Mouse (Mus musculus): ENCODE data around the gene Sult6b1.

Sult6b1 gene

DNA sequence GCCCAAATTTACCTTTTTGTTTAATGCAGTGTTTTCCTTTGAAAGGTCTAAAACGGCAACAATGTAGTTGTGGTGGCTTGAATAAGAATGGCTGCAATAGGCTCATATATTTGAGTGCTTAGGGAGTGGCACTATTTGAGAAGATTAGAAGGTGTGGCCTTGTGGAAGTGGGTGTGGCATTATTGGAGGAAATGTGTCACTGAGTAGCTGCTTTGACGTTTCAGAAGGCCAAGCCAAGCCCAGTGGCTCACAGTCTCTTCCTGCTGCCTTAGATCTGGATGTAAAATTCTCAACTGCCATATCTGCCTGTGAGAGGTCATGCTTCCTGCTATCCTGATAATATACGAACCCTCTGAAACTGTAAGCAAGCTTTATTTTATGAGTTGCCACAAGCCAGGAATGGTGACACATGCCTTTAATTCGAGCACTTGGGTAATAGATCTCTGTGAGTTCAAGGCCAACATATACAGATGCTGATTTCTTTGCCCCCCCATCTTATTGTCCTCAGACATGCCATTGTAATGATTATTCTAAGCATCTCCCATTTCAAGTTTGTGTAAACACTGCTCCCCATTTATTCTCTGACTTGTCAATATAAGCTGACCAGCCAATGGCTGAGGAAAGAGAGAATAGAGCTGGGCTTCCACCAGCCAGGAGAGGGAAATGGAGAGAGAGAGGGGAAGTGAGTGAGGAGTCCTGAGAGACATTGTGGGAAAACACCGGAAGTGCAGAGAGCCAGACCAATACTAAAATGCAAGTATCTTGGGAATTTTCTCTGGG, 21.3 kb downstream of the Sult6b1 start:
- no peak for DNase-seq (ENCODE audit: low spot score in 2 of 2)

- no peak for DNase-seq (ENCODE audit: low spot score in 2 of 2)
Measured at GRCm38 (mm10) chr17:78883291-78883690, 23.5 kb downstream of the Sult6b1 start.

- DNase-seq (ENCODE audit: low spot score in 2 of 2), result peak; percentile 4 to 39
Measured at GRCm38 (mm10) chr17:78882401-78883112, 24.2 kb downstream of the Sult6b1 start, which contains the start of gene Eif2ak2. Gene Eif2ak2 (minus strand): TSS chr17:78882573.

DNA sequence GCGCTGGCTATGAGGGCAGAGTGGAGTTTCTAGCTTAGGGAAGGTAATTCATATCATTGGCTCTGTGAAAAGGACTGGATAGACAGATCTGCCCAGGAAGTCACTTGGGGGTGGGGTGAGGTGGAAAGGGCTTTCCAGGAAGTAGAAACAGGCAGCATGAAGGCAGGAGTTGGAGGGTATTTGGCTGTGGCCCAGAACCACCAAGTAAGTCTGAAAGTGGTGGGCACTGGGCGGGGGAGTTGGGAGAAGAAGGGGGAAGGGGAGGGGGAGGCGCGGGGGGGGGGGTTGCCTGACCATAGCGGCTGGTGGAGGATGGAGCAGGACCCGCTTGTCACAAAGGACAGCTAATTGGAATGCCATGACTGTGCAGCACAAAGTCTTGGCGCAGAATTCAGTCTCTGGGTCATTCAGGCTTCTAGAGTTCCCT, 24.9 kb downstream of the Sult6b1 start:
- no peak for DNase-seq (ENCODE audit: low spot score in 2 of 2)

- DNase-seq (ENCODE audit: low spot score in 2 of 2), result no peak
Measured at GRCm38 (mm10) chr17:78873886-78874285, 32.9 kb downstream of the Sult6b1 start.

- DNase-seq (ENCODE audit: low spot score in 2 of 2), result no peak
Measured at GRCm38 (mm10) chr17:78856243-78856642, 50.5 kb downstream of the Sult6b1 start.

DNA sequence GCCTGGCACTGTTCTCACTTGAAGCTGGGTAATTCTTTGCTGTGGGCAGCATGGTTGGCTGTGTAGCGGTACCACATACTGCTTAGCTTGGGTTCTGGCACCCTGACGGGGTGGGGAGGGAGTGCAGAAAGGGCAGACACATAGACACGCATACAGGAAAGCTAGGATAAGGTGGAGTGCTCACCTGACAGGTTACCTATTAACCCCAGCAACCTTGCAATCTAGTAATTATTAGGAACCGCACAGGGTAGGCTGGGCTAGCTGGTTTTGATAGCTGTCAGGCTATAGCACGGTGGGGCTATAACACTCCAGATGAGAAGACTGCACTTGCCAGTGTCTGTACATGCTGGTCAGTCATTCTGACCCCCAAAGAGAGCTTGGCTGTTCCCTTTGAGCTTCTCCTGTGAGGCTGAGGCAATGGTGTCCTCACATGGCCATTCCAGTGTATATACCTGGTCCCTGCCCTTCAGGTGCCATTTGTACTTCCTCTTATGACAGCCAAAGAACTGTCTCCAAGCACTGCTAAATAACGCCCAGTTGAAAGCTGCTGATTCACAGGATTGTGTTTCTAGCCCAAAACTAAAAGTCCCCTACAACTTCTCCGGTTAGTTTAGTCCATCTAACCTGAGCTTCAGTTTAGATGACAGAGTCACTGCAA, 64.4 kb downstream of the Sult6b1 start:
- no peak for DNase-seq (ENCODE audit: low spot score in 2 of 2)

- no peak for DNase-seq (ENCODE audit: low spot score in 2 of 2)
Measured at GRCm38 (mm10) chr17:78836056-78836455, 70.7 kb downstream of the Sult6b1 start.

DNA sequence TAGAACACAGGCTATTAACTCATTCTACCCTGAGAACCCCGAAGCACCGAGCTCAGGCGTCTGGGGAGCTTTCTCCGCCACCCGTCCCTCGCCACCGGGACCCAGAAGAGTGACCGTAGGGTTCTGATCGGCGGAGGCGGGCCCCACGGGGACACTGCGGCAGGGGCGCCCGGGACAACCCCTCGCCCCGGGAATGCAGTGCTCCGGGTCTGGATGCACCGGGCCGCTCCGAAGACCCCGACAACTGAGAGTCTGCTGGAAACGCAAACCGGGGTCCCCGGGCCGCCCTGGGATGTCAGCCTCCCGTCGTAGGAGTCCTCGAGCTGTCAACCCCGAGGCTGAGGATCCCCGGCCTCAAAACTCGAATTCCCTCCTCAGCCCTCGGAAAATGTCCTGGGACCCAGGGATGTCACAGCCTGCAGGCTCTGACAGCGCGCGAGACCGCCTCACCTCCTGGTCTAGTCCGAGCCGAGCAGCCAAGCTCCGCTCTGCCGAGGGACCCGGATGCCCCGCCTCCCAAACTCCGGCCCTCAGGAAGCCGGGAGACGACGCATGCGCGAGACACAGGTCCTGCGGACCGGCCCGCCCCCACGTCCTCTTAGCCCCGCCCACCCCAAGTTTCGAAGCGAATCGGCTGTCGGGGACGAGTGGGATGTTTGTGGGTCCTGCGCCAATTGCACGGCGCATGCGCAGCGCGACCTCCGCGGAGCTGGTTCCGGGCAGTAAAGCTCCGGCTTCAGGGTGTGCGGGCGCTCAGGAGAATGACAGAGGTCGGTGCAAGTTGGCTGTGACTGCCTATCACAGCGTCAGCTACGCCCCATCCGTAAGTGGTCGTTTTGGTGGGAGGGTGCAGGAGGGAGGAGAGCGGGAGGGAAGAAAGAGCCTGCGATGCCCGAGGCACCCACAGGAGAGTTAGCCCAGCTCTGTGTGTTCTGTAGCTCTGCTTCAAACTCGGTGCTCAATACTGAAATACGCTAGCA, 71.6 kb downstream of the Sult6b1 start, which contains the start of the genes Heatr5b and Gpatch11:
Heatr5b (minus strand) TSS at position 509 of the 980 bp plus-strand sequence.
Gpatch11 (plus strand) TSS at position 712 of the 980 bp plus-strand sequence.
- DNase-seq (ENCODE audit: low spot score in 2 of 2), result peak; percentile 95 to 96
